Comparison of ENCODE assay signal across 9 mouse cellular contexts in genomic region chr2:30067962-30068361, GRCm38 (mm10). TPM values are rescaled to one million over a fixed set of nuclear protein-coding genes. Genes with fewer than 3 reads are reported as not detected.
DNase-seq lines count a peak whose midpoint lies in the region; ATAC-seq and TF ChIP-seq lines count a peak whose summit lies in the region.
"Had no signal": no experiment of that assay in that cellular context is flagged by ENCODE, and none has a peak within 500 bp of the region (broad histone marks: within the 10 kb centered on the region; RNA-seq: fewer than 3 reads in every experiment).

No protein-coding gene starts in this region.

- no peaks in the 10 kb centered on the region for H3K27me3 ChIP-seq in kidney, postnatal 0 days (ENCODE audit: insufficient read depth, low read length)
- H3K27me3 ChIP-seq in embryonic facial prominence, embryonic 12.5 days, result no peaks in the 10 kb centered on the region
- H3K27me3 ChIP-seq in intestine, embryonic 15.5 days (replicated peaks), result no peaks in the 10 kb centered on the region
- no peaks in the 10 kb centered on the region for H3K27me3 ChIP-seq in midbrain, postnatal 0 days (ENCODE audit: insufficient read depth, low read length)

- peak overlapping the region; percentile 87 for H3K9ac ChIP-seq in kidney, postnatal 0 days (ENCODE audit: low read depth, low read length)
- peak overlapping the region; percentile 100 for H3K9ac ChIP-seq in embryonic facial prominence, embryonic 12.5 days
- peak overlapping the region; percentile 99 for H3K9ac ChIP-seq in intestine, embryonic 15.5 days
- H3K9ac ChIP-seq in midbrain, postnatal 0 days (replicated peaks; ENCODE audit: low read length, poor library complexity, severe bottlenecking), result no peak overlapping the region

- no peaks in the 10 kb centered on the region for H3K9me3 ChIP-seq in kidney, postnatal 0 days (replicated peaks; ENCODE audit: low read length)
- H3K9me3 ChIP-seq in embryonic facial prominence, embryonic 12.5 days, result no peaks in the 10 kb centered on the region
- H3K9me3 ChIP-seq in intestine, embryonic 15.5 days, result no peaks in the 10 kb centered on the region
- no peaks in the 10 kb centered on the region for H3K9me3 ChIP-seq in midbrain, postnatal 0 days (ENCODE audit: low read length)

- DNase-seq in kidney, postnatal 0 days (ENCODE audit: low spot score), result no peak
- DNase-seq in kidney, postnatal 36 days, result no peak
- no peak for DNase-seq in midbrain, postnatal 0 days (ENCODE audit: low spot score)
- no peak for DNase-seq in adrenal gland, postnatal 36 days
- no peak for DNase-seq in left cerebral cortex, adult 9 months (ENCODE audit: low spot score in 2 of 2)
- DNase-seq: lung, postnatal 14 days had no signal

- no peak for ATAC-seq in kidney, postnatal 0 days (replicated peaks; ENCODE audit: low FRiP score, low read depth)
- no peak for ATAC-seq in embryonic facial prominence, embryonic 12.5 days (ENCODE audit: insufficient number of reproducible peaks, insufficient read depth, low FRiP score, low TSS enrichment)
- ATAC-seq in intestine, embryonic 15.5 days, result no peak
- no peak for ATAC-seq in midbrain, postnatal 0 days (ENCODE audit: low FRiP score)
- no peak for ATAC-seq in inflammation-experienced regulatory T-cells, adult 6 months

- WGBS in kidney, postnatal 0 days, result 8% methylated on average over 7 of the region's 7 CpGs
- WGBS in embryonic facial prominence, embryonic 12.5 days, result 25% methylated on average over 7 of the region's 7 CpGs
- 16% methylated on average over 7 of the region's 7 CpGs for WGBS in intestine, embryonic 15.5 days
- WGBS in midbrain, postnatal 0 days, result 20% methylated on average over 7 of the region's 7 CpGs

- no peak for TF ChIP-seq CTCF in kidney, postnatal 0 days (IDR thresholded peaks at IDR 0.05; ENCODE audit: low read depth)
- TF ChIP-seq CTCF in midbrain, postnatal 0 days (IDR thresholded peaks at IDR 0.05), result no peak

- peak overlapping the region; percentile 77 for H3K4me2 ChIP-seq in kidney, postnatal 0 days (ENCODE audit: low read length)
- H3K4me2 ChIP-seq in embryonic facial prominence, embryonic 12.5 days (replicated peaks), result peak overlapping the region; percentile 67
- peak overlapping the region; percentile 59 for H3K4me2 ChIP-seq in intestine, embryonic 15.5 days (replicated peaks)
- H3K4me2 ChIP-seq in midbrain, postnatal 0 days (ENCODE audit: low read depth, low read length, poor library complexity, severe bottlenecking), result peak overlapping the region; percentile 78

- peaks cover 23% of the 10 kb centered on the region for H3K4me1 ChIP-seq in kidney, postnatal 0 days (replicated peaks; ENCODE audit: insufficient read depth, low read length)
- H3K4me1 ChIP-seq in embryonic facial prominence, embryonic 12.5 days, result peaks cover 32% of the 10 kb centered on the region
- peaks cover 9% of the 10 kb centered on the region; the same call in 1 of the 2 replicates for H3K4me1 ChIP-seq in intestine, embryonic 15.5 days (replicated peaks)
- H3K4me1 ChIP-seq in midbrain, postnatal 0 days (ENCODE audit: insufficient read depth, low read length), result peaks cover 7% of the 10 kb centered on the region; the same call in 1 of the 2 replicates

- no peak overlapping the region for H3K27ac ChIP-seq in kidney, postnatal 0 days
- H3K27ac ChIP-seq in embryonic facial prominence, embryonic 12.5 days, result no peak overlapping the region
- no peak overlapping the region for H3K27ac ChIP-seq in intestine, embryonic 15.5 days
- H3K27ac ChIP-seq in midbrain, postnatal 0 days (ENCODE audit: low read depth, low read length), result no peak overlapping the region

- peak overlapping the region; percentile 100 for H3K4me3 ChIP-seq in kidney, postnatal 0 days (replicated peaks; ENCODE audit: low read depth, low read length)
- H3K4me3 ChIP-seq in embryonic facial prominence, embryonic 12.5 days, result peak overlapping the region; percentile 100
- H3K4me3 ChIP-seq in intestine, embryonic 15.5 days (replicated peaks), result peak overlapping the region; percentile 100
- H3K4me3 ChIP-seq in midbrain, postnatal 0 days (ENCODE audit: low read depth, low read length), result peak overlapping the region; percentile 60

- H3K36me3 ChIP-seq in kidney, postnatal 0 days (ENCODE audit: insufficient read depth, low read length), result peaks cover 19% of the 10 kb centered on the region; the same call in 1 of the 2 replicates
- H3K36me3 ChIP-seq in embryonic facial prominence, embryonic 12.5 days, result peaks cover 30% of the 10 kb centered on the region
- peaks cover 9% of the 10 kb centered on the region for H3K36me3 ChIP-seq in intestine, embryonic 15.5 days
- H3K36me3 ChIP-seq in midbrain, postnatal 0 days (ENCODE audit: insufficient read depth, low read length), result peaks cover 7% of the 10 kb centered on the region; the same call in 1 of the 2 replicates

RNA-seq across cellular contexts. Expression of gene Pkn3, which starts 9.5 kb away (rescaled TPM):
- polyA plus RNA-seq in kidney, postnatal 0 days (2015; fragmentation: Nextera tagmentation; extraction: Ambion mirVana), result 5.7 and 6.4 TPM in 2 replicates
- polyA plus RNA-seq in embryonic facial prominence, embryonic 12.5 days (2016; fragmentation: Nextera tagmentation; extraction: Ambion mirVana), result 9.3 and 11.6 TPM in 2 replicates
- 10.6 and 11.1 TPM in 2 replicates for polyA plus RNA-seq in intestine, embryonic 15.5 days (2015; fragmentation: Nextera tagmentation; extraction: Ambion mirVana)
- total RNA-seq in midbrain, postnatal 0 days (2014; rRNA removed), result 1.7 and 2.4 TPM in 2 replicates
- 0.73 and 1.2 TPM in 2 replicates for polyA plus RNA-seq in midbrain, postnatal 0 days (2015; fragmentation: Nextera tagmentation; extraction: Ambion mirVana)
- total RNA-seq in adrenal gland, postnatal 36 days (2021), result 1 to 10 TPM; 5.5 to 6.3 TPM
- polyA plus RNA-seq in inflammation-experienced regulatory T-cells, adult 6 months (2017; shearing (Covaris generic)), result under 1 TPM; 0.59 to 0.91 (median 0.71) TPM

RNA-seq across cellular contexts. Expression of gene Set, which starts 10.8 kb away (rescaled TPM):
- 411 and 412 TPM in 2 replicates for polyA plus RNA-seq in kidney, postnatal 0 days (2015; fragmentation: Nextera tagmentation; extraction: Ambion mirVana)
- polyA plus RNA-seq in embryonic facial prominence, embryonic 12.5 days (2016; fragmentation: Nextera tagmentation; extraction: Ambion mirVana), result 644 and 679 TPM in 2 replicates
- polyA plus RNA-seq in intestine, embryonic 15.5 days (2015; fragmentation: Nextera tagmentation; extraction: Ambion mirVana), result 437 and 494 TPM in 2 replicates
- total RNA-seq in midbrain, postnatal 0 days (2014; rRNA removed), result 190 and 269 TPM in 2 replicates
- polyA plus RNA-seq in midbrain, postnatal 0 days (2015; fragmentation: Nextera tagmentation; extraction: Ambion mirVana), result 302 and 345 TPM in 2 replicates
- total RNA-seq in adrenal gland, postnatal 36 days (2021), result 100 to 1,000 TPM; 255 to 277 TPM
- polyA plus RNA-seq in inflammation-experienced regulatory T-cells, adult 6 months (2017; shearing (Covaris generic)), result 100 to 1,000 TPM; 374 to 393 (median 380) TPM

RNA-seq across cellular contexts. Expression of gene Wdr34, which starts 19.3 kb away (rescaled TPM):
- polyA plus RNA-seq in kidney, postnatal 0 days (2015; fragmentation: Nextera tagmentation; extraction: Ambion mirVana), result 26.2 and 29.1 TPM in 2 replicates
- polyA plus RNA-seq in embryonic facial prominence, embryonic 12.5 days (2016; fragmentation: Nextera tagmentation; extraction: Ambion mirVana), result 43.9 and 46.0 TPM in 2 replicates
- polyA plus RNA-seq in intestine, embryonic 15.5 days (2015; fragmentation: Nextera tagmentation; extraction: Ambion mirVana), result 20.9 and 24.7 TPM in 2 replicates
- 87.3 and 96.1 TPM in 2 replicates for total RNA-seq in midbrain, postnatal 0 days (2014; rRNA removed)
- 76.2 and 82.7 TPM in 2 replicates for polyA plus RNA-seq in midbrain, postnatal 0 days (2015; fragmentation: Nextera tagmentation; extraction: Ambion mirVana)
- 10 to 100 TPM; 15.8 to 20.9 TPM for total RNA-seq in adrenal gland, postnatal 36 days (2021)
- 1 to 10 TPM in 2 of 3 experiments, under 1 TPM in 1; 0.59 to 2.1 (median 1.1) TPM for polyA plus RNA-seq in inflammation-experienced regulatory T-cells, adult 6 months (2017; shearing (Covaris generic))

RNA-seq across cellular contexts. Expression of gene Zdhhc12, which starts 25.5 kb away (rescaled TPM):
- 31.8 and 37.0 TPM in 2 replicates for polyA plus RNA-seq in kidney, postnatal 0 days (2015; fragmentation: Nextera tagmentation; extraction: Ambion mirVana)
- 26.8 and 27.7 TPM in 2 replicates for polyA plus RNA-seq in embryonic facial prominence, embryonic 12.5 days (2016; fragmentation: Nextera tagmentation; extraction: Ambion mirVana)
- 59.8 and 70.4 TPM in 2 replicates for polyA plus RNA-seq in intestine, embryonic 15.5 days (2015; fragmentation: Nextera tagmentation; extraction: Ambion mirVana)
- total RNA-seq in midbrain, postnatal 0 days (2014; rRNA removed), result 17.7 and 30.7 TPM in 2 replicates
- 23.8 and 28.9 TPM in 2 replicates for polyA plus RNA-seq in midbrain, postnatal 0 days (2015; fragmentation: Nextera tagmentation; extraction: Ambion mirVana)
- total RNA-seq in adrenal gland, postnatal 36 days (2021), result 10 to 100 TPM; 16.2 to 25.8 TPM
- 10 to 100 TPM; 30.9 to 38.9 (median 31.7) TPM for polyA plus RNA-seq in inflammation-experienced regulatory T-cells, adult 6 months (2017; shearing (Covaris generic))

RNA-seq across cellular contexts. Expression of gene Zer1, which starts 56.4 kb away (rescaled TPM):
- 4.4 and 4.9 TPM in 2 replicates for polyA plus RNA-seq in kidney, postnatal 0 days (2015; fragmentation: Nextera tagmentation; extraction: Ambion mirVana)
- 11.6 and 12.2 TPM in 2 replicates for polyA plus RNA-seq in embryonic facial prominence, embryonic 12.5 days (2016; fragmentation: Nextera tagmentation; extraction: Ambion mirVana)
- polyA plus RNA-seq in intestine, embryonic 15.5 days (2015; fragmentation: Nextera tagmentation; extraction: Ambion mirVana), result 5.0 and 5.6 TPM in 2 replicates
- total RNA-seq in midbrain, postnatal 0 days (2014; rRNA removed), result 88.2 and 93.2 TPM in 2 replicates
- polyA plus RNA-seq in midbrain, postnatal 0 days (2015; fragmentation: Nextera tagmentation; extraction: Ambion mirVana), result 12.3 and 14.7 TPM in 2 replicates
- total RNA-seq in adrenal gland, postnatal 36 days (2021), result 10 to 100 TPM; 32.0 to 40.7 TPM
- 10 to 100 TPM in 2 of 3 experiments, 1 to 10 TPM in 1; 9.1 to 29.1 (median 14.0) TPM for polyA plus RNA-seq in inflammation-experienced regulatory T-cells, adult 6 months (2017; shearing (Covaris generic))
